ENCODE assay signal across 8 mouse cellular contexts in genomic region chr2:153414607-153415006, GRCm38 (mm10).
DNase-seq lines count a peak whose midpoint lies in the region; ATAC-seq and TF ChIP-seq lines count a peak whose summit lies in the region.

No protein-coding gene starts in this region.

- TF ChIP-seq CTCF in lung, adult 2 months (IDR thresholded peaks at IDR 0.05; ENCODE audit: insufficient read depth, low read length), result peak; percentile 58

- H3K4me1 ChIP-seq in lung, adult 2 months (ENCODE audit: control insufficient read depth, insufficient read depth, low read length), result no peaks in the 10 kb centered on the region

- ATAC-seq in inflammation-experienced regulatory T-cells, adult 6 months, result peak; percentile 86

- TF ChIP-seq POLR2A in lung, adult 2 months (IDR thresholded peaks at IDR 0.05; ENCODE audit: borderline replicate concordance, extremely low read depth, low read depth, low read length), result no peak

- DNase-seq in adrenal gland, postnatal 14 days, result peak; percentile 58
- DNase-seq in adrenal gland, postnatal 4 days (ENCODE audit: low spot score in 2 of 2), result no peak
- DNase-seq in lung, adult 2 months, result no peak
- no peak for DNase-seq in lung, postnatal 25 days (ENCODE audit: low spot score)
- peak; percentile 16 to 24 for DNase-seq in thymus, adult 18-20 months
- no peak for DNase-seq in testis, postnatal 14 days (ENCODE audit: low spot score)
- no peak for DNase-seq in frontal cortex, postnatal 10 days (ENCODE audit: low spot score in 2 of 2)

- 16% methylated on average over 2 of the region's 2 CpGs for WGBS in lung, adult 2 months

- H3K4me3 ChIP-seq in lung, adult 2 months (replicated peaks; ENCODE audit: extremely low read depth, low read depth, low read length), result no peak overlapping the region

Comparison
In these comparisons a context has a peak if more than half of its experiments do, and no peak if none do; other contexts are left out.
1. DNase-seq: peak in adrenal gland, postnatal 14 days (single experiment) and thymus, adult 18-20 months (2 of 2); none in adrenal gland, postnatal 4 days (0 of 2), lung, adult 2 months (single experiment), lung, postnatal 25 days (single experiment), testis, postnatal 14 days (single experiment) and frontal cortex, postnatal 10 days (0 of 2).